Mouse (Mus musculus): ENCODE measurements around the gene Pomgnt2. TPM values are rescaled to one million over a fixed set of nuclear protein-coding genes. Genes with fewer than 3 reads are reported as not detected.

Pomgnt2 gene
- total and polyA plus RNA-seq, 3 experiments, result not detected

GRCm38 (mm10) chr9:121937944-121938355 lies 59.0 kb downstream of the Pomgnt2 start (continued):
- TF ChIP-seq USF1 (IDR thresholded peaks at IDR 0.05; ENCODE audit: low read depth, low read length), result no peak
- TF ChIP-seq ELF1 (IDR thresholded peaks at IDR 0.05; ENCODE audit: low read depth, low read length), result peak; percentile 10; the same call in 1 of the 2 replicates

- no peak for TF ChIP-seq SIN3A (IDR thresholded peaks at IDR 0.05; ENCODE audit: low read length)
- no peak for TF ChIP-seq POLR2A (IDR thresholded peaks at IDR 0.05; ENCODE audit: control insufficient read depth in 1 of 2, insufficient read depth in 1 of 2, low read depth in 1 of 2, low read length in 2 of 2, poor library complexity in 1 of 2)
- no peak for TF ChIP-seq MYC (IDR thresholded peaks at IDR 0.05; ENCODE audit: low read depth, low read length)
- no peak for TF ChIP-seq HCFC1 (IDR thresholded peaks at IDR 0.05; ENCODE audit: low read depth, low read length)
- TF ChIP-seq SMC3 (IDR thresholded peaks at IDR 0.05; ENCODE audit: low read depth, low read length), result no peak
- TF ChIP-seq E2F4 (IDR thresholded peaks at IDR 0.05; ENCODE audit: borderline replicate concordance, low read depth, low read length), result no peak
- no peak for TF ChIP-seq ZKSCAN1 (IDR thresholded peaks at IDR 0.05; ENCODE audit: low read depth, low read length)
- no peak for TF ChIP-seq ZC3H11A (IDR thresholded peaks at IDR 0.05; ENCODE audit: low read depth, low read length)
- TF ChIP-seq ZMIZ1 (IDR thresholded peaks at IDR 0.05; ENCODE audit: low read depth, low read length), result no peak
- no peak for TF ChIP-seq POLR2AphosphoS2 (IDR thresholded peaks at IDR 0.05; ENCODE audit: low read length)
- H3K9me3 ChIP-seq (replicated peaks; ENCODE audit: insufficient read depth, low read length), result no peaks in the 10 kb centered on the region
- H3K36me3 ChIP-seq (ENCODE audit: control insufficient read depth in 1 of 2, insufficient read depth in 2 of 2, low read length in 2 of 2), result peaks cover 0 to 4% of the 10 kb centered on the region in 2 experiments; a peak in 2 of 4 replicates
- H3K4me1 ChIP-seq (ENCODE audit: control insufficient read depth in 1 of 2, insufficient read depth in 2 of 2, low read length in 2 of 2), result peaks cover 0 to 3% of the 10 kb centered on the region in 2 experiments; a peak in 2 of 4 replicates
- H3K9ac ChIP-seq (ENCODE audit: control insufficient read depth, low read depth, low read length, poor library complexity, severe bottlenecking), result peak overlapping the region; percentile 59
- peak overlapping the region; percentile 30 to 92; a peak in 3 of 4 replicates for H3K4me3 ChIP-seq (ENCODE audit: control insufficient read depth in 1 of 2, insufficient read depth in 1 of 2, low read depth in 2 of 2, low read length in 2 of 2)
- H3K27me3 ChIP-seq (ENCODE audit: control insufficient read depth in 1 of 2, insufficient read depth in 2 of 2, low read length in 2 of 2), result no peaks in the 10 kb centered on the region
- DNase-seq (ENCODE audit: low read depth, low spot score), result no peak
- peaks cover 3% of the 10 kb centered on the region for H3K79me2 ChIP-seq (ENCODE audit: control insufficient read depth, insufficient read depth, low read length, poor library complexity)
- H3K27ac ChIP-seq (ENCODE audit: control insufficient read depth, low read depth, low read length), result peak overlapping the region; percentile 43; the same call in 1 of the 2 replicates
Measured at GRCm38 (mm10) chr9:121937451-121937864, 59.5 kb downstream of the Pomgnt2 start.

- TF ChIP-seq ETS1 (IDR thresholded peaks at IDR 0.05; ENCODE audit: low read depth, low read length), result no peak
- no peak for TF ChIP-seq MAX (IDR thresholded peaks at IDR 0.05; ENCODE audit: low read length)
- no peak for TF ChIP-seq GATA1 (IDR thresholded peaks at IDR 0.05; ENCODE audit: low read depth, low read length)
- no peak for TF ChIP-seq NELFE (IDR thresholded peaks at IDR 0.05; ENCODE audit: low read depth, low read length)
- no peak for TF ChIP-seq HCFC1 (IDR thresholded peaks at IDR 0.05; ENCODE audit: low read depth, low read length)
- no peak for TF ChIP-seq ZC3H11A (IDR thresholded peaks at IDR 0.05; ENCODE audit: low read depth, low read length)
- H3K9me3 ChIP-seq (replicated peaks; ENCODE audit: insufficient read depth, low read length), result no peaks in the 10 kb centered on the region
- H3K9ac ChIP-seq (ENCODE audit: control insufficient read depth, low read depth, low read length, poor library complexity, severe bottlenecking), result no peak overlapping the region
- H3K27me3 ChIP-seq (ENCODE audit: control insufficient read depth in 1 of 2, insufficient read depth in 2 of 2, low read length in 2 of 2), result no peaks in the 10 kb centered on the region
- no peak overlapping the region for H3K27ac ChIP-seq (ENCODE audit: control insufficient read depth, low read depth, low read length)
- peaks cover 0 to 3% of the 10 kb centered on the region in 2 experiments; a peak in 2 of 4 replicates for H3K4me1 ChIP-seq (ENCODE audit: control insufficient read depth in 1 of 2, insufficient read depth in 2 of 2, low read length in 2 of 2)
- H3K36me3 ChIP-seq (ENCODE audit: control insufficient read depth in 1 of 2, insufficient read depth in 2 of 2, low read length in 2 of 2), result peaks cover 0 to 4% of the 10 kb centered on the region in 2 experiments; a peak in 2 of 4 replicates
- H3K4me3 ChIP-seq (ENCODE audit: control insufficient read depth in 1 of 2, insufficient read depth in 1 of 2, low read depth in 2 of 2, low read length in 2 of 2), result no peak overlapping the region
- H3K79me2 ChIP-seq (ENCODE audit: control insufficient read depth, insufficient read depth, low read length, poor library complexity), result peaks cover 3% of the 10 kb centered on the region
- peak; percentile 32 for DNase-seq (ENCODE audit: low read depth, low spot score)
Measured at GRCm38 (mm10) chr9:121936952-121937351, 60.0 kb downstream of the Pomgnt2 start.

Data from MEL (cell line).